Mouse (Mus musculus): ENCODE results near the gene Hs3st3b1. TPM values are rescaled to one million over a fixed set of nuclear protein-coding genes. Genes with fewer than 3 reads are reported as not detected.
A peak's percentile ranks its signal among the peaks of the same experiment; 100 is the strongest.

The Hs3st3b1 gene
- total RNA-seq, 2 experiments from 2014 or later, result 1.8 to 2.7 TPM

DNA sequence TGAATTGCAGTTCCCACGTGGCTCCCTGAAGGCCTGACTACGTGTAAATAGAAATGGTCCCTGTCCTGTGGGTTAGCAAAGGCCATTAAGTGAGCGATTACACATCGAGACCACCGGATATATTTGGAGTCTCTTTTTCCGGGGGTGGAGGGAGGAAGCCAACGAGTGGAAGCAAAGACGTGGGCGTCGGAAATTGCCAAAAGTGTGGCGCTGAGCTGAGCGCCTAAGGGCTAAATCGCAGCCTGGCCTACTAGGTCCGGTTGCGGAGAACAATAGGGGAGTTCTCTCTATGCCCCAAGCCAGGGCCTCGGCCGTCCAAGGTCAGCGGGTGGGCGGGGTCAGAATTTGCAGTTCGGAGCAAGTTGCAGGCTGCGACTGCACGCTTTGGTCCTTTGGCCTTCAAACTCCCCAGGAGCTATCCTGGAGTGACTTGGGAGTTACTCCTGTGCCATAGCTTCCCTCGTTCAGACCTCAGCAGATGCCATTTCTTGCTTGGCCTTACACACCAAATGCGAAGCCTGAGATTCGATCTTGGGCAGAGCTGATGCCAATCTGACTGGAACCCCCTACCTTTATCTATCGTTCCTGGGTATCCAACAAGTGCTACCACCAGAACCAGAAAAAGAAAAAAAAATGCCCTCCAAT is 2.3 kb upstream of the Hs3st3b1 start:
- no peak for DNase-seq (ENCODE audit: low spot score in 2 of 2)

DNA sequence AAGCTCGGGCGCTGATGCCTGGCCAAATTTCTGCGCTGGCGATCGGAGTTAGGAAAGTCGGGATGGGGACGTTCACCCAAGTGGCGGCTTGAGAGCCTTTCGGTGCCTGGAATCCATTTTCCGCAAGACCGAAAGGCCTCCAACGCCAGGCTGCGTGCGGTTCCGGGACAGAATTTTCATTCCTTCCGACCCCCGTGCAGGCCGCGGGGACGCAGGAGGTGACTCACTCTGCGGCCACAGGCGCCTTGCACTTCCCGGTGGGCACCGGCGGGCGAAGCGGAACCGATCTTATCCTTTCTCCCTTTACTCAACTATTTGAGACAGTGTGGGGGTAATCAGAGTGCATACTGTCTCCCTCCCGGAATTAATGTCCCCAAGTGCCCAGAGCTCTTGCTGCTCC is 1.3 kb upstream of the Hs3st3b1 start:
- DNase-seq (ENCODE audit: low spot score in 2 of 2), result no peak

DNA sequence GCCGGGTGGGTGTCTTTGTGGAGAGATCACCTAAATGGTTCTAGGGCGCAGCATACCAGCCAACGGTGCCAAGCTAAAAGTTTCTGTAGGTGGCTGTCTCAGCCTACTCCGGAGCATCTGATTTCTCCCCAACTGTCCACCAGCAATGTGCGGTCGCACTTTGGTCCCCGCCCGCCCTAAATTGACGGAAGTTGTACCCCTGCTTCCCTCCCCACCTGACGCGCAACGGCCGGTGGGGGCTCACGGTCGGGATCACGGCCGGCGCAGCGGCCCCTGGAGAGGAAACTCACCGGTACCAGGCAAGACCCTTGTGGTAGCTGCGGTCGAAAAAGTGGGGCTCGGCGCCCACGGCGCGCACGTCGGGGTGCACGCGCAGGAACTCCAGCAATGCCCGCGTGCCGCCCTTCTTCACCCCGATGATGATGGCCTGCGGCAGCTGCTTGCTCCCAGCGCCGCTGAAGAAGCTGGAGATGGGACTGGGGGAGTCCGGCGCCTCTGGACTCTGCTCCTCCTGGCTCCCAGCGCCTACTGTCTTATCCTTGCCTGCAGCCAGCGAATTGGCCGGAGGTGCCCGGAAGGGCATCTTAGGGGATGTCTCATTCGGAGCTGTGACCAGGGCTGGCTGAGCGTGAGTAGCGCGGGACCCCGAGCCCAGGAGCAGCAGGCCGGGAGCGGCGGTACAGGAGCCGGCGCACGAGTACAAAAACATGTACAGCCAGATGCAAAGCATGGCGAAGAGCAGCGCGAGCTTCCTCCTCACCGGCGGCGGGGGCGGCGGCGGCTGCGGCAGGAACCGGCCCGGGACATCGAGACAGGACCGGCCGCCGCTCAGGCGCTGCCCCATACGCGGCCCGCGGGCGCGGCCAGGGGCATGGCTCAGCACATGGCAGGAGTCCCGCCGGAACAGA is 792 bp downstream of the Hs3st3b1 start:
- peak in 1 of 2 experiments; percentile 36 for DNase-seq (ENCODE audit: low spot score in 2 of 2)

DNA sequence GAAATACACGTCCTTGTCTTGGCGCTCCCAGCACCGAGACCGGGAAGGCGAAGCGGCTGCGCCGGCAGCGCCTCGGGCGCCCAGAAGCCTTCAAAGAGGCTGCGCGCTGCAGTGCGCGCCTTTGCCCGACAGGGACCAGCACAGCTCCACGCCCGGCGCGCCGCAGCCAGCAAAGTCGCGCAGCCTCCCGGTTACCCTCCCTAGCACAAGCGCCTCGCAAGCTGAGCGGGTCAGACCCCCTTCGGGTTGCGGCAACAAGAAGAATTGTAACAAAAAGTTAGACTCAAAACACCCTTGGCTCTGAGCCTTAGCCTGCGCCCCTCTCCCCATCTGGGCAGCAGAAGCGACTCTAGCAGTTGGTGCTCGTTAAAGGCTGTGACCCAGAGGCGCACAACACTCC is 1.6 kb downstream of the Hs3st3b1 start:
- peak; percentile 65 to 70 for DNase-seq (ENCODE audit: low spot score in 2 of 2)

DNA sequence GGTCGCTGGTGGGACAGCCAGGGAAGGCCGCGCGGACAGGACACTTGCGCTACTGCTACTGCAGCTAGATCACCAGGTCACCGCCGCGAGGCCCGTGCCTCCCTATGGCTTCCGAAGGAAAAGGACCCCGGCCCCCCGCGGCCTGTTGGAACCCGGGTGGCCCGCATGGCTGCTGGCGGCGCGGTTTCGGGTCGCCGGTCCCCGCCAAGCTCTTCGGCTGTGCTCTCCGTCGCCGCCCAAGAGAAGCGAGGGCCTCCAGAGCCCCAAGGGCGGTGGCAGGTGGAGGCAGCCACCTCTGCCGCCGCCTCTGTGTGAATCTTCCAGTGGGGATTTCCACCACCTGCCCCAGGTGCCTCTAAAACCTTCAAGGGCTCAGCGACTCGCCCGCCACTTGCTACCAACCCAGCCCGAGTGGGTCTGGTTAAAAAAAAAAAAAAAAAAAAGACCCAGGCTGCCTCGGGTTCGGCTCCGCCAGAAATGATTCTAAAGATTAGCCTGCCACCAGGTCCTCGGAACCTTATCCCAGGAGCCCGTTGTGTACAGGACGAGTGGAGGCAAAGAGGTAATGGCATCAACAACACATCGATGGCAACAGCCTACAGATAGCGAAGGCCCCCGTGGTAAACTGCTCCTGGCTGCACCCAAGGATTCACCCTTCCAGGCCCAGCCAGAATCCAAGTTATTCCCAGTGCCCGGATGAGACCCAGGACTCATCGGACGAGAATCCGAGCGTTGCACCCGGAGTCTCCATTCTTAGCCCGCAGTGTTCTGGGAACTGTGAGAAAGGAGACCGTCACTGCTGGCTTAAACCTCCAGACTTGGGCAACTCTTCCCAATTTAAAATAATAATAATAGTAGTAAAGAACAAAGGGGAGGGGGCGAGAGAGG is 2.6 kb downstream of the Hs3st3b1 start:
- DNase-seq (ENCODE audit: low spot score in 2 of 2), result no peak

DNA sequence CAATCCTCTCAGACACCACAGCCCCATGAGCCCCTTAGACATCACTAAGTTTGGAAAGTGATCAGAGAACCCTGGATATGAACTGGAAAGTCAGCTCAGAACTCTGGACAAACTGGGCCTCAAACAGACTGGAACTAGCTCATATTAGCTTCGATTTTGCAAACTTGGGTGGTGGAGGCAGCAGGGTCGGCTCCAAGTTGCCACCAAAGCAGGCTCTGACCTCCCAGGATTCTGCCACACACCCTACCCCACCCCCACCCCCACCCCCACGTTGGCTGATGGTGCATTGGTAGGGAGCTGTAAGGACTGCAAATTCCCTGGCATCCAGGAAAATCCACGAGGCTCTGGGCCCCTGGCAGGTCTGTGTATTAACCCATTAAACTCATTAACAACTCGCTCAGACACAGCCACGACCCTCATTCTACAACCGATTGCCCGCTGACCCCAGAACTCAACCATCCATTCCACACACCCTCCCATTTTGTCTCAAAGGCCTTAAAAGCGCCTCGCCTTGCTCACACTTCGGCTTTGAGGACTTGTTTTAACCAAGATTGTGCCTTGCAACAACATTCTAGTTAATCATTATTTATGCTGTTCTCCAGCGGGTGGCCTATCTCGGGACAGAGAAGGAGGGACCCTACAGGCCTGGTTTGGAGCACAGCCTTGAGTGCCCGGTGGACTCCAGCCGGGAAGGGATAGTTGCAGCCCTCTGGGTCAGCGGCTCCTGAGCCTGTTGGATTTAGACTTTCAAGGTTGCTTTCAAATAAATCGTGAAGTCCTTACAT is 3.6 kb downstream of the Hs3st3b1 start:
- DNase-seq (ENCODE audit: low spot score in 2 of 2), result no peak

DNA sequence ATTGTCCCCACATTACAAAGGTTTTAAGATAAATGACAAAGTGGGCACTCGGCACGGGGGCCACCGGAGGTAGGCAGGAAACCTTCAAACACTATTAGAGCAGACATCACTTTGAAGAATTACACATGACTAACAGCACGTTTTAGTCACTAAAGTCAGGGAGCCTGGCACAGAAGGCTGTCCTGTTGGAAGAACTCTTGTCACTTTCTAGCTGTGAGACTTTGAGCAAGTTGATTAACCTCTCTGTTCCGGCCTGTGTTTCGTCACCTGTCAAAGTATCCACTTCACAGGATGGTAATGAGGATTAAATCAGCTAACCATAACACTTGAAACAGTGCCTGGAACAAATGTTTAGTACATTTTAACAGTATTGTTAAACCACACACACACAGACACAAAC is 4.5 kb downstream of the Hs3st3b1 start:
- DNase-seq (ENCODE audit: low spot score in 2 of 2), result no peak

DNA sequence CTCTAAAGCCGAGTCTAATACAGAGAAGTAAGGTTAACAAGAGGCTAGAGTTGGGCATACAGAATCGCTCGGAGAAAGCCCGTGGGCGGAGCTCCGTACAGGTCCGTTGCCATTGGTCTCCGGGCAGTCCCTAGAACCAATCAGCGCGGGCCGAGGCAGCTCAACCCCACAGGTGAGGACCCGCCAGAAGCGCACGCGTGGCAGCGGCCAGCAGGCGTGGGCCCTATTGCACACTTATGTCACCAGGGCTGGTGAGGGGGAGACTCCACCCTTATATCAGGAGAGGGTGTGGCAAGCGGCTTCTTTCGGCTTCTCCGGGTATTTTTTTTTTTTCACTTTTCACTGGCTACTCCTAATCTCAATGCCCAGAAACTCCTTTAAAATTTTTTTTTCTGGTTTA is 7.7 kb downstream of the Hs3st3b1 start:
- peak; percentile 58 to 62 for DNase-seq (ENCODE audit: low spot score in 2 of 2)

DNA sequence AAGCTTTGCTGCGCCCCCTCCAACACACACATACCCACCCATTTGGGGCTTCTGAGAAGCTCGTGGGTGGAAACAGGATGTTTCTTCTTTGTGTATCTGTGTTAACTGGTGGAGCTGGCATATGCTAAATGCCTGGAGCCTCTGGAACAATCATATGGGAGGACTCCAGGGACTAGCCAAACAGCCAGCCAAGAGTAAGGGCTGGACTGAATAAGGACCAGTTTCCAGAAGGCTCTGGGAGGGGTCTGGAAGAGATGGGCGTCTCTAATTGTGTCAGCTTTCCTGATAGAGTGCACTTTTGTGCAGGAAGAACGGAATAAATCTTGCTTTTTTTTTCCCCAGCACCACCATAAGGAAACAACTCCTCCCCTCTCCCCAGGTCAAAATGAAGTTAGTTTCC is 8.2 kb downstream of the Hs3st3b1 start:
- no peak for DNase-seq (ENCODE audit: low spot score in 2 of 2)

DNA sequence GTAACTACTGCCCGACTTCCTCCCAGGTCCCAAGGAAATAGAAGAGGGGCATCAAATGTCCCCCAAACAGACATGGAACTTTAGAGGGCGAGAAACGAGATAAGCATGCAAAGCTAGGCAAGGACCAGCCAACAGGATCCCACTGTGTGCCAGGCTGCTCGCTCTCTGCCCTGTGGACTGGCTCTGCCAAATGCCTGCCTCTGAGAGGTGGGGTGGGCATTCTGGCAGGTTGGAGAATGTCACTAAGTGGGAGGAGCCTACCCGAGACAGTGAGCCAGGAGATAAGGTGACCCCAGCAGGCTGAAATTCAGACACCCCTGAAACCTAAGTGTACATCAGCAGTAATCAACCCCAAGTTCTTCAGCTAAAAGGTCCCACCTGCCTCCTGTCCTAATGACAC is 11.1 kb downstream of the Hs3st3b1 start:
- DNase-seq (ENCODE audit: low spot score in 2 of 2), result no peak

DNA sequence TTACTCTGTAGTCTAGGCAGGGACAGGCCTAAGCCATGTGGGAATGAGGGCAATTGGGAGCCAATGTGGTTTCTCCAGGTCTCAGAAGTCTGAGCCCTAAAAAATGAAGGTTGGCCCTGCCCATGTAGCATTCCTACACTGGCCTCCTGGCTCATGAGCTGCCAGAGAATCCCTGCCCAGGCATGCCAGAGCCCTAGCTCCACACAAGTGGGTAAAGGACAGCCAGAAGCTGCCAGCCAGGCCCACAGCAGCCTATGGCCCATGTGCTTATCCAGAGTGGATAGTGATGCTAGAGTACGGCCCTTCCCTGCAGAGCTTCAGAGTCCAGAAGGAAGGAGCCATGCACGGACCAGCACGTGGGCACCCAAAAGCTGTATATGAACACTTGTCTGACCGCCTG is 12.1 kb downstream of the Hs3st3b1 start:
- no peak for DNase-seq (ENCODE audit: low spot score in 2 of 2)

DNA sequence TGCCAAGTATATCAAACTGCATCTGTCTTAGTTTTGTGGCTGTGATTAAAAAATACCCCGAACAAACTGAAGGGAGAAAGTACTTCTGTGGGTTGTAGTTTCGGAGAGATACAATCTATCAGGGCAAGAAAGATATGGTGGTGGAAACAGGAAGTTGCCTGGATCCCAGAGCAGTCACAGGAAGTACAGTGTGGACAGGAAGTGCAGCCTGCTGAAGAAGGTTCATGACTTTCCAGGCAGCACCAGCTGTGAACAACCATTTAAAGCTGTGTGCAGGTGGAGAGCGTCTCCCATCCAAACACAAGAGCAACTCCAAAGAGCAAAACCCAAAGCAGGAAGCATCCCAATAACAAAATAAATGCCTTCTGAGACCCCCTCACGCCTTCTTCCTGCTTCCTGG is 13.6 kb downstream of the Hs3st3b1 start:
- no peak for DNase-seq (ENCODE audit: low spot score in 2 of 2)

DNA sequence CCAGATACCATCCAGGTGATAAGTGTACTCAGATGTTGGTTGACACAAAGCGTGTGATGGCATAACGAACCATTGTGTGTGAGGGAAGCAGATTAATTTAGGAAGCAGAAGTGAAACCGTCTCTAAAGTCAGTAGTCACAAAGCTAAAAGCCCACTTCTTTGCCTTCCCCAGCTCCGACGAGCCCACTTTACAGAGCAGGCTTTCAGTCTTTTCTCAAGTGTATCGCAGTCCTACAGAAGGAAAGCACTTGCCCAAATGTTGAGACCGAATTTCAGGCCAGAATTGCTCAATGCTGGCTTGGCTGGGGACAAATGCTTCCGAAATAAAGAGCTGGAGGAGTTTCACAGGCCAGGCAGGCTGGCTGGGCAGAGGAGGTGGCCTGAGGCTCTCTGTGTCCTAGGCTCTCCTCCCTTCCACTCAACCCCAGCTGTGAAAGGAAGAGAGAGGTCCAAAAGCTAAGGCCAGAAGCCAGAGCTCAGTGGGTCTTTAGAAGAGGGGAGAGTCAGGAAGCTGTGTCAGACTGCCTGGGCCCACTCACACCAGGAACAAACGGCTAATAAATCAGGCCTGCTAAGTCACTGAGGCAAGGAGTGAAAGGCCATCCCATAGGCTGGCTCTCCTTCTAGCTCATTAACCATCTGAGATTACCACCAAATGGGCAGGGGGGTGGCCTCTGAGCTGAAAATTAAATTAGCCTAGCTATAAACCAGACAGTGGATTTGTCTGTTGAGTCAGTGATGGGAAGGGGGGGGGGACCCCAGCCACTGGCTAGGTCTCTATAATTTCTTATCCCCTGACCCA is 15.3 kb downstream of the Hs3st3b1 start:
- DNase-seq (ENCODE audit: low spot score in 2 of 2), result no peak

DNA sequence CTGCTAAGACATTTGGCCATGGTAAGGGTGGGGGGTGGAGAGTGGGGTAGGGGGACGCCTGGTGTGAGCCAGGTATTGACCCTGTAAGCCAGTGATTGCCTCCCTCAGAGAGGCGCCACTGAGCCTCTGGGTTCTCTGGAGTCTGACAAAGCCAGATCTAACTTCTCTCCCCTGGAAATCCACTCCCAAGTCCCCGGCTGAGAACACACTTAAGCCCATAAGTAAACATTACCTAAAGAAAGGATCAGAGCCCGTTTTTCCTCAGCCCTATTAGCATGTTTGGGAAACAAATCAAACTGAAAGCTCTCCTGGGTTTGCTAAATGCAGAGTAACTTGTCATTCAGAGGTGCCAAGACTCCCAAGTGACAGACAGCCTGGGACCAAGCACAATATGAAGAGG is 17.3 kb downstream of the Hs3st3b1 start:
- DNase-seq (ENCODE audit: low spot score in 2 of 2), result no peak

DNA sequence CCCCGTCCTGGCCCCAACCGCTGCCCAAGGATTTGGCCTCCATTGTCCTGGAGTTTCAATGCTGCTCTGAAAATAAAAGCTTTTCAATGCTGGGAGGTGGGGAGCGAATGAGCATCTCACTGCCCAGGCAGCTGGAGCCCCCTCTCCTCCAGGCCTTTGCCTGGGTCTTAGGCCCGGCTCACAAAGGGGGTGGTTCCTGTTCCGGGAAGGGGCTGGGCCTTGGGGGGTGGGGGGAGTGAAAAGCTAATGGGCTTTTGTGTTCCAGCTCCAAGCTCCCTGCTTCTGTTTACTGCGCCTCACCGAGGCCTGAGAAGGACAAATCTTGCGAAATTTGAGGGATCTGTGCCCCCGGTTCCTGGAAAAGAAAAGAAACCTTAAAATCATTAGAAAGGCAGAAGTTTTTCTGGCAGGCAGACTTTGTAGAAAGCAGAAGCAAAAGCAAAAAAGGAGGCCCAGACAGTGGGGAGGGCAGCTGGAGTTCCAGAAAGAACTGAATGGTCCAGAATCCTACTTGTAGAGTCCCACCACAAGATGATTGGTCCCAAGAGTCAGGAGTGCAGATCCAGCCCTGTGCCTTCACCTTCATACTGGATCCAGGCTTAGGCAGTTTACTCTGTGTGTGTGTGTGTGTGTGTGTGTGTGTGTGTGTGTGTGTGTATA is 23.5 kb downstream of the Hs3st3b1 start:
- no peak for DNase-seq (ENCODE audit: low spot score in 2 of 2)

DNA sequence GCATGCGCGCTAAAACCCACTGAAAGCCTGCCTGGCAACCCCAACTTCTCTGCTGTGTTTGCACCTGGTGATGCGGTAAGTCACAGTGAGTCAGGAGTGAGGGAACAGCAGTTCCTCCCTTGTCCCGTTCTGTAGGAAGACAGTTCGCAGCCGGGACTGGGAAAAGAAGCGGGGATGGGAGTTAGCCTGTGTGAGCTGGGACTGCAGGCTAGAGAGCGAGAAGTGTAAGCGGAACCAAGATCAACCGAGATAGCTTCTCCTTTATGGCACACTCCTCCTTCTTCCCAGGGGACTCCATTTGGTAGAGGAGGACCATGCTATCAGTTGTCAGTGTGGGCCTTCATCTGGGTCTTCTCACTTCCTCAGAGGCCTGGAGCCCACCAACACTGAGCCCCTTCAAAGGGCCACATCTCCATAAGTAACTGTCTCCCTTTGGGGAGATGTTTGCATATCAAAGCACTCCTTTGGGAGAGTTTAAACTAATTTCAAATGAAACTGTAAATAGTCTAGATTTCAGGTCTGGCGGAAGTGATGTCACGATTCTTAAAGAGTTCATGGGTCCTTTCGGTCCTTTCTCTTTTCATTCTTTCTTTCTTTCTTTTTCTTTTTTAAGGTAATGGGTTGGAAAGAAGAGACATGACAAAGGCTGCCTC is 24.1 kb downstream of the Hs3st3b1 start:
- no peak for DNase-seq (ENCODE audit: low spot score in 2 of 2)

DNA sequence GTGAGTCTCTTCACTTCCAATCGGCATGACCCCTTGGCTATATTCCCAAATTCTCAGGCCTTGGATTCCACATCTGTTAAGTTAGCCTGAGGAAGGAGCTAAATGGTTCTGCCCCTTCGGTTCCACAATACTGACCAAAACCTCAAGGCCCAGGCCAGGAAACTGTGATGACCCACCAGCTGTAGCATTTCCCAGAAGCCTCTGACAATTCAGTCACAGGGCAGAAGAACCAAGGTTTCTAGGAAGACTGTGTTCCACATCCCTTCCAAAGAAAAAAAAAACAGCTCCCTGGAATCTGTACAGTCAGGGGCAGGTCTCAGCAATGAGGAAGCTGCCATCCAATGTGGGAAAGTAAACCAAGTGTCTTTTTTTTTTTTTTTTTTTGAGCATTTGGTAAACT is 25.1 kb downstream of the Hs3st3b1 start:
- no peak for DNase-seq (ENCODE audit: low spot score in 2 of 2)

DNA sequence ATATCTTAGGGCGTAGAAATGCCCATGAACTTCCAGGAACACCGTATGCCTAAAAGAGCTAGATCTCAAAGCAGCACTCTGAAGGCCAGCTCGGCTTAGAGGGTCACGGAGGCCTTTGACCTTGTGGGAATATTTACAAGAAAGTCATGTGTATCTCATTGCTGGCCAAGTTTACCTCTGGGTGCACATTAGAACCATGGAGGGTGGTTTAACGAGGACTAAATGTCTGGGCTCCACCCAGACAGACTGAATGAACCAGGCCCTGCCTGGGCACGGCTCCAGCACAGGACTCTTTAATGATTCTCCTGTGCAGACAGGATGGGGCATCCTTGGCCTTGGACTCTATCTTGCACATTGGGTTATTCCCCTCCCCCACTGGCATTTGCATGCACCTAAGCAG is 27.9 kb downstream of the Hs3st3b1 start:
- no peak for DNase-seq (ENCODE audit: low spot score in 2 of 2)

DNA sequence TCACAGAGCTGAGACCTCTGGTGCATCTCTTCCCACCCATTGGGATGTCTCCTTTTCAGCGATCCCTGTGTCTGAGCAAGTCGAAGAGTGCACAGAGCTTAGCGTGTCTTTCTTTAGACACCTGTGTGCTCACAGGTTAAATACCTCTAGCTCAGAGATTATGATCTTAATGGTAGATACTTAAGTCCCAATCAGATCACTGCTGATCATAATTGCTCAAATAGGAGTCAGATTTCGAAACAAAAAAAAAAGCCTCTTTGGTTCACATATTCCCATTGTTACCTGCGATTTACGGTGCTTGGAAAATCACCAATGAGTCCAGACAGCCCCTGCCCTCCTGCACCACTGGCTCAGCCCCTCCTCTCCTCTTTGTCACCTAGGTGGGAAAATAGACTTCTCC is 28.5 kb downstream of the Hs3st3b1 start:
- DNase-seq (ENCODE audit: low spot score in 2 of 2), result no peak
